Mouse (Mus musculus) midbrain, embryonic 13.5 days (tissue): ENCODE measurements around the gene Ryk. TPM values are rescaled to one million over a fixed set of nuclear protein-coding genes. Genes with fewer than 3 reads are reported as not detected.

ENCODE experiments used
- ATAC-seq: fragments of 200-750 bp; cut with Nextera tagmentation; 2 replicates; pipeline ENCODE4 v1.8.0; 2017; ENCODE audit warnings: mild to moderate bottlenecking, moderate TSS enrichment, moderate library complexity
- H3K27ac ChIP-seq: fragments of 300-500 bp; sonication (generic); 2 replicates; pipeline ENCODE4 v1.5.1; 2015; ENCODE audit warnings: inconsistent platforms, mild to moderate bottlenecking, moderate library complexity
- H3K27me3 ChIP-seq: fragments of 300-500 bp; sonication (generic); 2 replicates; pipeline ENCODE4 v1.6.1; 2015; ENCODE audit warnings: mild to moderate bottlenecking, inconsistent platforms
- H3K36me3 ChIP-seq: fragments of 300-500 bp; sonication (generic); 2 replicates; pipeline ENCODE4 v1.6.1; 2015; ENCODE audit warnings: mild to moderate bottlenecking, inconsistent platforms
- H3K4me1 ChIP-seq: fragments of 300-500 bp; sonication (generic); replicated peaks from 2 replicates; pipeline ENCODE4 v1.6.1; 2015; ENCODE audit warnings: inconsistent platforms
- H3K4me2 ChIP-seq: fragments of 300-500 bp; sonication (generic); replicated peaks from 2 replicates; pipeline ENCODE4 v1.6.1; 2015; ENCODE audit warnings: moderate library complexity, mild to moderate bottlenecking, inconsistent platforms
- H3K4me3 ChIP-seq: fragments of 300-500 bp; sonication (generic); replicated peaks from 2 replicates; pipeline ENCODE4 v1.5.1; 2015; ENCODE audit warnings: mild to moderate bottlenecking, inconsistent platforms
- H3K9ac ChIP-seq: fragments of 300-500 bp; sonication (generic); replicated peaks from 2 replicates; pipeline ENCODE4 v1.6.1; 2015; ENCODE audit warnings: mild to moderate bottlenecking, inconsistent platforms
- H3K9me3 ChIP-seq: fragments of 300-500 bp; sonication (generic); 2 replicates; pipeline ENCODE4 v1.6.1; 2016; ENCODE audit warnings: mild to moderate bottlenecking, inconsistent platforms
- WGBS: fragments of 180-500 bp; shearing (Covaris S2); methylation state at CpG from one replicate; pipeline ENCODE4 v1.1.7; 2015; 5-methylcytosine and 5-hydroxymethylcytosine counted together
- polyA plus RNA-seq: library from polyadenylated mRNA; unstranded; fragments of >200 nt; fragmentation: Nextera tagmentation; extraction: Ambion mirVana; gene quantifications from 2 replicates; pipeline ENCODE4 v1.2.1, GENCODE M21; 2015

The Ryk gene
- polyA plus RNA-seq, 1 experiment from 2014 or later: 14.5 TPM

DNA sequence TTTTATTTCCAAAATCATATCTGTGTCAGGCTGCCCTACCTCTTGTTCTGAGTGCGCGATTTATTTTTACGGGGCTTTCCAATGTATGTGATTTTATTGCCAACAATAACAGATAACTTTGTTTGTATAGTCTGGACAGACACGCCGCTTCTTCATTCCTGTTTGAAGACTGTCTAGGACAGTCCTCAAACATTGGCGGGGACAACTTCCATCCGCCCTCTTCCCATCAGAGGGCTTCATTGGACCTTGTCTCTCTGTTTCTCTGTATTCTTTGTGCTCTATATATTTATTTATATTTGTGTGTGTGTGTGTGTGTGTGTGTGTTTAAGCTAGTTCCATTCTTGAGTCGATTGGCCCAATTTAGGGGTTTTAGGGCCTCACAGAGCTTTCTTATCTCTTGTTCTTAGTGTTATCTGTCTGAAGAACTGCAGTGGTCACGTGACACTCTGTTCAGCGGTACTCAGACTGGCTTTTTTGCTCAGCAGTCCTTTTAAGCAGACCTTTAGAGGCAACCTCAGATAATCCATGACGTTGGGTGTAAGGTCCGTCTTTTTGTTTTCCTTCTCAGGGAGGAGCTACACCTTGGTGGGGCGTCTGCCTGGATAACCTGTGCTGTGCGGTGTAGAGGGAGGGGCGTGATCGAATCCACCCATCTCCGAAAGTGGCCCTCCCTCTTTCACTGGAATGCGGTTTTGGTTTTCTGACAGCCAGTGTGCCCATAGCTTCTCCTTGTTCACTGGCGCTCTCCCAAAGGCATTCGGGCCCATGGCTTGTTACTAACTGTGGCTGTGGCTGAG is 99.4 kb downstream of the Ryk start:
- H3K9ac ChIP-seq: no peak overlapping the region; the same call in 1 of the 2 replicates
- WGBS: 54% methylated on average over 20 of the region's 20 CpGs
- H3K4me2 ChIP-seq: peak overlapping the region; percentile 35
- H3K27me3 ChIP-seq: no peaks in the 10 kb centered on the region
- H3K4me1 ChIP-seq: peaks cover 5% of the 10 kb centered on the region; the same call in 1 of the 2 replicates
- no peaks in the 10 kb centered on the region for H3K9me3 ChIP-seq
- no peaks in the 10 kb centered on the region for H3K36me3 ChIP-seq
- no peak for ATAC-seq
- H3K4me3 ChIP-seq: 0 out of 2 replicates have a peak overlapping the region, but pooled peaks have one; percentile 4
- H3K27ac ChIP-seq: no peak overlapping the region

- Histone ChIP-seq H3K27ac (no peak overlapping the region), H3K4me2 (no peak overlapping the region), H3K9me3 (no peaks in the 10 kb centered on the region), H3K27me3 (no peaks in the 10 kb centered on the region), H3K4me3 (no peak overlapping the region), H3K9ac (no peak overlapping the region), H3K4me1 (no peaks in the 10 kb centered on the region), H3K36me3 (no peaks in the 10 kb centered on the region)
- no peak for ATAC-seq
- 83% methylated on average over 4 of the region's 4 CpGs for WGBS
Measured at GRCm38 (mm10) chr9:102942221-102942620, 107.5 kb downstream of the Ryk start.

DNA sequence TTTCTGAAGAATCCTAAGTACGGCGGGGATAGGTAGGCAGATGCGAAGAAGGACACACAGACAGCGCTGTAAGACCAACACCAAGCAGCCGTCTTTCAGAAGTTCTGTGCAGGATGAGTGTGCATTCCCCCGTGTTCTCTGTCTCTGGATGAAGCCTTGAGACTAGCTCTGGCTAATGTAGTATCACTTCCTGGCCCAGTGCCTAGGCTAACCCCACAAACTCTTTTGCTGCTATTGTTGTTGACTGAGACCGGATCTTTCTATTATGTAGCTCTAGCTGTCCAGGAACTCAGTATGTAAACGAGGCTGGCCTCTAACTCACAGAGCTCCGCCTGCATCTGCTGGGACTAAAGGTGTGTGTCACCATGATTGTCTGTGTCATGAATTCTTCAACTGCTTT is 110.2 kb downstream of the Ryk start:
- Histone ChIP-seq H3K27me3 (no peaks in the 10 kb centered on the region), H3K9me3 (no peaks in the 10 kb centered on the region), H3K4me3 (no peak overlapping the region), H3K36me3 (no peaks in the 10 kb centered on the region), H3K27ac (no peak overlapping the region), H3K9ac (no peak overlapping the region), H3K4me2 (no peak overlapping the region), H3K4me1 (no peaks in the 10 kb centered on the region)
- WGBS: 89% methylated on average over 9 of the region's 9 CpGs
- no peak for ATAC-seq

DNA sequence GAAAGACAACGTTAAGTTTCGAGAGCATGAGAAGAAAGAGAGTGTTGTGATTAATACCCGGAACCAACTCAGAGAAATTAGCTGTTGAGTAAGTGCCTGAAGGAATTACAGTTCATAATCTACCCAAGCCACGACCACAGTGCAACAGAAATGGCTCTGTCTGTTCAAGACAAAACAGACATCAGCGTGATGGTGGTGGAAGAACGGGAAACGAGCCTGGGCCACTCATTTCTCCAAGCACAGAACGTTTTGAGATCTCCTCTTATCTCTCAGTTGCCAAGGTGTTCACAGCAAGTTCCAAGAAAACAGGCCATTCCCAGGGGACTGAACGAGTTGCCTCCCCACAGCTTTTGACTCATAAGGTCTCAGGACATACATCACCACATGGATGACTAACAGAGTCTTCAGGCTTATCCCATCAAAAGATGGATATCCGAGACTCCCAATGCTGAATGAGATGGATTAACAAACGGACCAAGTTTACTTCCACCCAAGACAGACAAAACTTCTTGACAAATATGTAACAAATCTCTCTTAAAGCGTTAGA is 111.8 kb downstream of the Ryk start:
- WGBS: 86% methylated on average over 12 of the region's 12 CpGs

GRCm38 (mm10) chr9:102948706-102949105 is 114.0 kb downstream of the Ryk start:
- 66% methylated on average over 5 of the region's 5 CpGs for WGBS
- H3K36me3 ChIP-seq: no peaks in the 10 kb centered on the region
- no peaks in the 10 kb centered on the region for H3K4me1 ChIP-seq
- H3K9me3 ChIP-seq: no peaks in the 10 kb centered on the region
- H3K9ac ChIP-seq: no peak overlapping the region
- no peak overlapping the region for H3K27ac ChIP-seq
- H3K4me3 ChIP-seq: no peak overlapping the region
- ATAC-seq: no peak
- no peaks in the 10 kb centered on the region for H3K27me3 ChIP-seq
- H3K4me2 ChIP-seq: no peak overlapping the region

More for the DNA sequence above, 111.8 kb downstream of the Ryk start:
- H3K9ac ChIP-seq: no peak overlapping the region
- no peaks in the 10 kb centered on the region for H3K27me3 ChIP-seq
- H3K36me3 ChIP-seq: no peaks in the 10 kb centered on the region
- H3K4me3 ChIP-seq: no peak overlapping the region
- no peak overlapping the region for H3K4me2 ChIP-seq
- no peak for ATAC-seq
- H3K4me1 ChIP-seq: no peaks in the 10 kb centered on the region
- no peaks in the 10 kb centered on the region for H3K9me3 ChIP-seq
- H3K27ac ChIP-seq: no peak overlapping the region

GRCm38 (mm10) chr9:102951091-102951994 is 116.6 kb downstream of the Ryk start:
- no peak overlapping the region for H3K9ac ChIP-seq
- H3K4me3 ChIP-seq: no peak overlapping the region
- H3K27me3 ChIP-seq: no peaks in the 10 kb centered on the region
- no peak for ATAC-seq
- WGBS: 90% methylated on average over 9 of the region's 9 CpGs
- no peaks in the 10 kb centered on the region for H3K36me3 ChIP-seq
- H3K27ac ChIP-seq: no peak overlapping the region
- H3K4me2 ChIP-seq: no peak overlapping the region
- H3K9me3 ChIP-seq: no peaks in the 10 kb centered on the region
- H3K4me1 ChIP-seq: no peaks in the 10 kb centered on the region

GRCm38 (mm10) chr9:102955866-102956265 is 121.1 kb downstream of the Ryk start:
- Histone ChIP-seq H3K36me3 (no peaks in the 10 kb centered on the region), H3K4me3 (no peak overlapping the region), H3K9ac (no peak overlapping the region), H3K4me2 (no peak overlapping the region), H3K27ac (no peak overlapping the region), H3K27me3 (no peaks in the 10 kb centered on the region), H3K9me3 (no peaks in the 10 kb centered on the region), H3K4me1 (peaks cover 2% of the 10 kb centered on the region)
- ATAC-seq: no peak
- WGBS: 83% methylated on average over 3 of the region's 3 CpGs

Other genes with a start within 250 kb of the Ryk start
- gene Anapc13, start 208.6 kb upstream of the Ryk start, polyA plus RNA-seq: 179 and 203 TPM in 2 replicates
- 48.3 and 51.6 TPM in 2 replicates for gene Cep63, start 208.4 kb upstream of the Ryk start, polyA plus RNA-seq
- 65.0 and 80.6 TPM in 2 replicates for gene Amotl2, start 118.2 kb upstream of the Ryk start, polyA plus RNA-seq
- 0.81 and 0.89 TPM in 2 replicates for gene Slco2a1, start 153.8 kb downstream of the Ryk start, polyA plus RNA-seq